Mouse (Mus musculus): ENCODE measurements around the gene Rhobtb3.
"Not testable (repeated sequence)": the region's sequence is repeated elsewhere in the genome, so short reads cannot be mapped to it uniquely, and the experiment has no call there.

Rhobtb3 gene

GRCm38 (mm10) chr13:75844833-75845518 lies 98.7 kb downstream of the Rhobtb3 start:
- DNase-seq: no peak

- no peak for DNase-seq
Observed at GRCm38 (mm10) chr13:75843993-75844683, 99.6 kb downstream of the Rhobtb3 start.

GRCm38 (mm10) chr13:75843331-75843730 lies 100.4 kb downstream of the Rhobtb3 start:
- DNase-seq: no peak

- DNase-seq: no peak
Observed at GRCm38 (mm10) chr13:75841950-75842349, 101.8 kb downstream of the Rhobtb3 start.

- DNase-seq: peak; percentile 15
Observed at GRCm38 (mm10) chr13:75840752-75841285, 102.9 kb downstream of the Rhobtb3 start.

- DNase-seq: peak; percentile 55
Observed at GRCm38 (mm10) chr13:75839719-75840481, 103.8 kb downstream of the Rhobtb3 start, which contains the start of gene Glrx. Glrx (plus strand) TSS chr13:75839868.

- no peak for DNase-seq
Observed at GRCm38 (mm10) chr13:75838506-75838905, 105.2 kb downstream of the Rhobtb3 start.

GRCm38 (mm10) chr13:75835461-75835860 lies 108.3 kb downstream of the Rhobtb3 start:
- DNase-seq: no peak

GRCm38 (mm10) chr13:75833499-75833898 lies 110.2 kb downstream of the Rhobtb3 start:
- peak; percentile 47 for DNase-seq

- DNase-seq: no peak
Observed at GRCm38 (mm10) chr13:75832697-75833096, 111.0 kb downstream of the Rhobtb3 start.

- no peak for DNase-seq
Observed at GRCm38 (mm10) chr13:75831710-75832109, 112.0 kb downstream of the Rhobtb3 start.

GRCm38 (mm10) chr13:75830708-75831107 lies 113.0 kb downstream of the Rhobtb3 start:
- DNase-seq: no peak

GRCm38 (mm10) chr13:75825388-75825787 lies 118.3 kb downstream of the Rhobtb3 start:
- no peak for DNase-seq

GRCm38 (mm10) chr13:75824611-75825319 lies 119.0 kb downstream of the Rhobtb3 start:
- no peak for DNase-seq

- DNase-seq: no peak
Observed at GRCm38 (mm10) chr13:75823201-75823600, 120.5 kb downstream of the Rhobtb3 start.

- DNase-seq: not testable (repeated sequence)
Observed at GRCm38 (mm10) chr13:75822366-75822765, 121.4 kb downstream of the Rhobtb3 start.

GRCm38 (mm10) chr13:75819898-75820297 lies 123.8 kb downstream of the Rhobtb3 start:
- DNase-seq: no peak

All from right cerebral cortex, postnatal 4 days (tissue).